Mouse (Mus musculus): ENCODE measurements around the gene C1qtnf1. TPM values are rescaled to one million over a fixed set of nuclear protein-coding genes. Genes with fewer than 3 reads are reported as not detected.

The C1qtnf1 gene
- polyA plus RNA-seq, 1 experiment from 2014 or later, result 8.2 TPM

DNA sequence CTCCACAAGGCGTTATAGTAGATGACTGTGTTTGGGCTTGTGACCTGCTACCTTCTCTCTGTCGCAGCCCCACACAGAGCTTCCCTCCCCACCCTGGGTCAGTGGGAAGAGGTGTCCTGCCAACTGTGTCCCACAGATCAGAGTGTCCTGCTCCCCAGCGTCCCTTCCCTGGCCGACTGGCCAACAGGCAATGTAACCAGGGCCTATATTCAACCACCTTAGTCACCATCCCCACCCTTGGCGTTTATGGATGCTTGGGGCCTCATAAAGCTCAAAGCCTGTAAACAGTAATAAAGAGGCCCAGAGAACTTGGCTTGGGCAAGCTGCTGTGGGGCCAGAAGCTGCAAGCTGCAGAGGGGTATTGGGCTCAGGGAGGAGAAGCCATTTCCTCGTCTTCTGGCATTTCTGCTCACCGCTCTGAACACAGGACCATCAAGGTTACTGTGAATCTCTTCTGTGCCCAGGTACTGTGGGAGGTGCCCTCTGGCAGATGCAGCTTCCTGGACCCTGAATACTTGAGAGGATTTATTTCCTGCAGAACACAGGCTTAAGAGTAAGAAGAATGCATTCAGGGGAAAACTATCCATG lies 47.6 kb downstream of the C1qtnf1 start:
- ATAC-seq (ENCODE audit: low read depth), result no peak
- no peak overlapping the region for H3K4me2 ChIP-seq (ENCODE audit: low read depth, low read length)
- 88% methylated on average over 7 of the region's 7 CpGs for whole genome bisulfite sequencing
- H3K9me3 ChIP-seq (ENCODE audit: control insufficient read depth, low read length), result no peaks in the 10 kb centered on the region
- no peak overlapping the region for H3K9ac ChIP-seq (ENCODE audit: low read length)
- peaks cover 8% of the 10 kb centered on the region for H3K4me1 ChIP-seq (replicated peaks; ENCODE audit: control insufficient read depth, insufficient read depth, low read length)
- H3K27ac ChIP-seq (ENCODE audit: low read length), result no peak overlapping the region
- H3K36me3 ChIP-seq (ENCODE audit: control insufficient read depth, insufficient read depth, low read length), result no peaks in the 10 kb centered on the region; the same call in 1 of the 2 replicates
- H3K4me3 ChIP-seq (ENCODE audit: low read length), result no peak overlapping the region
- no peaks in the 10 kb centered on the region for H3K27me3 ChIP-seq (ENCODE audit: control insufficient read depth, insufficient read depth, low read depth, low read length)

DNA sequence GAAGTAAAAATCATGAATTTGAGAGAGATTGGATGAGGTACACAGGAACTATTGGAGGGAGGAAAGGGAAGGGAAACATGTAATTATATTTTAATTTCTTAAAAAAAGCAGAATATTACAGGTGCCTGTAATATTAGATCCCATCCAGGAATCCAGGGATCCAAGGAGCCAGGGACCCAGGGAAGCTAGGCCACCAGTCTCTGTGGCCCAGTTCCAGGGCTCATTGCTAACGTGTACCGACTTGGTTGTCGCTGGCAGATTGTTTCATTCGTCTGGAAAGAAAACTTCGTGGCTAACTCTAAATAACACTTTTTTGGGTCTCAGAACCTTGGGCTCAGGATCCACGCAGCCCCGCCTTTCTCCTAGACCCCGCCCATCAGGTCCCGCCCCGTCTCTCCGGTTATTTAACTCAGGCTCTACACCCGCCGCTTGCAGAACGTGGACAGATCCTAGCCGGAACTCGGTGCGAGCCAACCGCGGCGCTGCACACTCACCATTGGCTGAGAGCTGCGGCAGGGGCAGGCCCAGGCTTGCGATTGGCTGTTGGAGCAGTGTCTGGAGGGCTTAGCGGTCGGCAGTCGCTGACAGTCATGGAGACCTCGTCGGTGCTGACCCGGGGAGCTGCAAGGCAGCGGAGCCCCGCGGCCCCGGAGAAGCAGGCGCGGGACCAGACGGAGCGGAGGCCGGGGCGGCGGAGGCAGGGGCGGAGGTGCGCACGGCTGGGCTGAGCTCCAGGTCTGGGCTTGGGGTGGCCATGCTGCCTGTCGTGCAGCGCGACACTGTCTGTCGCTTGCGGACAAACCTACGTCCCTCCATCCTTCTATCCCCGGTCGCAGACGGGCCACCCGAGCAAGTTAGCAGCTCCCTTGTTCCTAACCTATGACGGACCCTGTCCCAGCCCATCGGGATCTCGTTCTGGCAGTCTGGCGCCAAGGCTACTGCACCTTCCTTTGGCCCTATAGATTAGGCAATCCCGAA lies 48.7 kb downstream of the C1qtnf1 start, which contains the start of gene Engase:
Engase (plus strand) TSS at position 434 of the 978 bp plus-strand sequence.
- H3K9me3 ChIP-seq (ENCODE audit: control insufficient read depth, low read length), result no peaks in the 10 kb centered on the region
- peak within 1 kb of the TSS; percentile 87 for H3K9ac ChIP-seq (ENCODE audit: low read length)
- no peak within 1 kb of the TSS for H3K27ac ChIP-seq (ENCODE audit: low read length)
- H3K36me3 ChIP-seq (ENCODE audit: control insufficient read depth, insufficient read depth, low read length), result no peaks in the 10 kb centered on the region; the same call in 1 of the 2 replicates
- H3K4me2 ChIP-seq (ENCODE audit: low read depth, low read length), result peak within 1 kb of the TSS; percentile 94
- H3K4me3 ChIP-seq (ENCODE audit: low read length), result peak within 1 kb of the TSS; percentile 82
- no peaks in the 10 kb centered on the region for H3K27me3 ChIP-seq (ENCODE audit: control insufficient read depth, insufficient read depth, low read depth, low read length)
- peaks cover 8% of the 10 kb centered on the region for H3K4me1 ChIP-seq (replicated peaks; ENCODE audit: control insufficient read depth, insufficient read depth, low read length)
- peak; percentile 100 for ATAC-seq (ENCODE audit: low read depth)
- 1% methylated on average over 47 of the region's 57 CpGs for WGBS

DNA sequence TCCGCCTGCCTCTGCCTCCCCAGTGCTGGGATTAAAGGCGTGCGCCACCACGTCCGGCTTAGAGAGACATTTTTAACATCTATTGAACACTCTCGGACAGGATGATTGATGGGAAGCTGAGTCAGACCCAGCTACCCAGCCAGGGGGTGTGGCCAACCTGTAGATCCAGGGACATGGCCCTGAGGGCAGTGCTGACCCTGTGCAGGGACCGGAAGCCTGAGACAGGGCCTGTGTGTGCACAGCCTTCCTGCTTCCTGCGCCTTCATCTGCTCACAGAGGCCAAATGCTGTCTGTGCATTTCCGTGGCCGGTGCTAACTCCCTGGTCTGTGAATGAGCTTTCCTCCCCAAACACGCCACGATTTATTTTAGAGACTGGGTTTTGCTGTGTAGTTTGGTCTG lies 51.8 kb downstream of the C1qtnf1 start:
- H3K4me3 ChIP-seq (ENCODE audit: low read length), result no peak overlapping the region
- 0 out of 2 replicates have a peak, but pooled peaks have one; percentile 15 for ATAC-seq (ENCODE audit: low read depth)
- 0 out of 2 replicates have a peak overlapping the region, but pooled peaks have one; percentile 17 for H3K27ac ChIP-seq (ENCODE audit: low read length)
- no peak overlapping the region for H3K4me2 ChIP-seq (ENCODE audit: low read depth, low read length)
- H3K9ac ChIP-seq (ENCODE audit: low read length), result no peak overlapping the region
- no peaks in the 10 kb centered on the region; the same call in none of the 2 replicates for H3K36me3 ChIP-seq (ENCODE audit: control insufficient read depth, insufficient read depth, low read length)
- H3K9me3 ChIP-seq (ENCODE audit: control insufficient read depth, low read length), result no peaks in the 10 kb centered on the region
- H3K27me3 ChIP-seq (ENCODE audit: control insufficient read depth, insufficient read depth, low read depth, low read length), result no peaks in the 10 kb centered on the region
- WGBS, result 67% methylated on average over 12 of the region's 12 CpGs
- H3K4me1 ChIP-seq (replicated peaks; ENCODE audit: control insufficient read depth, insufficient read depth, low read length), result peaks cover 8% of the 10 kb centered on the region

DNA sequence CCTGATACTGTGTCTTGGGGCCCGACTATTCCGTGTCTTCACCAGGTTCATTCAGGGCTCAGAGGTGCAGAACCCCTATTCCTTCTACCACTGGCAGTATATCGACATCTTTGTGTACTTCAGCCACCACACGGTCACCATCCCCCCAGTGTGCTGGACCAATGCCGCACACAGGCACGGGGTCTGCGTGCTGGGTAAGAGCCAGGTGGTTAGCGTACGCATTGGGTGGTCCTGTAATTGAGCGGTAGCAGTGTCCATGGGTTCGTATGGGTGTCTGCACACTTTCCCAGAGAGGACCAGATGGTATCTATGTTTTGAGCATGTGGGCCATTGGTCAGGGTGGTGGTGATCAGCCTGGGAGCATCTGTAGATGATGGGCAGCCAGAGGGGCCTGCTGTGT lies 53.2 kb downstream of the C1qtnf1 start:
- Histone ChIP-seq H3K4me2 (ENCODE audit: low read depth, low read length) (no peak overlapping the region), H3K27ac (ENCODE audit: low read length) (no peak overlapping the region), H3K9ac (ENCODE audit: low read length) (no peak overlapping the region), H3K4me1 (replicated peaks; ENCODE audit: control insufficient read depth, insufficient read depth, low read length) (peaks cover 8% of the 10 kb centered on the region), H3K9me3 (ENCODE audit: control insufficient read depth, low read length) (no peaks in the 10 kb centered on the region), H3K27me3 (ENCODE audit: control insufficient read depth, insufficient read depth, low read depth, low read length) (no peaks in the 10 kb centered on the region), H3K36me3 (ENCODE audit: control insufficient read depth, insufficient read depth, low read length) (no peaks in the 10 kb centered on the region; the same call in none of the 2 replicates), H3K4me3 (ENCODE audit: low read length) (no peak overlapping the region)
- no peak for ATAC-seq (ENCODE audit: low read depth)
- 94% methylated on average over 11 of the region's 11 CpGs for WGBS

DNA sequence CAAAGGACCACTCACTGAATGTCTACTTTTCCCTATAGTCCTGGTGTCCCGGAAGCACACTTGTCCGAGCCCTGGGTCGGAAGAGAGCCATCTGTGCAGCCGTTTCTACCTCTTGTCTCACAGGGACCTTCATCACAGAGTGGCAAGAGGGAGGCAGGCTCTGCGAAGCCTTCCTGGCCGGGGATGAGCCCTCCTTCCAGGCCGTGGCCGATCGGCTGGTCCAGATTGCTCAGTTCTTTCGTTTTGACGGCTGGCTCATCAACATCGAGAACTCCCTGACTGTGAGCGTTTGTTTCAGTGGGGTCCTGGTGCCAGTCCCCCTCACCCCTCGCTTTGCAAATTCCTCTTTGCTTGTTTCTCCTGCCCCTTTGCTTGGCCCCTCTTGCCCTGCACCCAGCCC lies 53.7 kb downstream of the C1qtnf1 start:
- no peak overlapping the region for H3K4me2 ChIP-seq (ENCODE audit: low read depth, low read length)
- no peak overlapping the region for H3K9ac ChIP-seq (ENCODE audit: low read length)
- no peaks in the 10 kb centered on the region; the same call in none of the 2 replicates for H3K36me3 ChIP-seq (ENCODE audit: control insufficient read depth, insufficient read depth, low read length)
- H3K4me1 ChIP-seq (replicated peaks; ENCODE audit: control insufficient read depth, insufficient read depth, low read length), result peaks cover 8% of the 10 kb centered on the region
- WGBS, result 79% methylated on average over 14 of the region's 14 CpGs
- no peak overlapping the region for H3K4me3 ChIP-seq (ENCODE audit: low read length)
- no peaks in the 10 kb centered on the region for H3K9me3 ChIP-seq (ENCODE audit: control insufficient read depth, low read length)
- no peak overlapping the region for H3K27ac ChIP-seq (ENCODE audit: low read length)
- no peak for ATAC-seq (ENCODE audit: low read depth)
- no peaks in the 10 kb centered on the region for H3K27me3 ChIP-seq (ENCODE audit: control insufficient read depth, insufficient read depth, low read depth, low read length)

DNA sequence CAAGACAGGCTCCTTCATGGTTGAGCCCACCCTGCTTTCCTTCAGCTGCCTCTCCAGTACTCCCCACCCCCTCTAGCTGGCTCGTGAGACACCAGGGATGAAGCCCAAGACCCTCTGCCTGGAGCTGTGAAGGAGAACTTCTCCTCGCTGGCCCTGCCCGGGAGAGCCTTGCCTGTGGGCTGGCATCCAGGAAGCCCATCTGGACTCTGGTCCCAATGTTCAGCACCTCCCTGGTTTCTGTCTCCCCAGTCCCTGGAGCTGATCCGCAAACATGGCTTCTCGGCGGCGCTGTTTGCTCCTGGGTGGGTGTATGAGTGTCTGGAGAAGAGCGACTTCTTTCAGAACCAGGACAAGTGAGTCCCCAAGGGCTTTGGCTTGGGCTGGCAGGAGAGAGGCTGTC lies 56.2 kb downstream of the C1qtnf1 start:
- Histone ChIP-seq H3K36me3 (ENCODE audit: control insufficient read depth, insufficient read depth, low read length) (peaks cover 7% of the 10 kb centered on the region), H3K9ac (ENCODE audit: low read length) (no peak overlapping the region), H3K4me1 (replicated peaks; ENCODE audit: control insufficient read depth, insufficient read depth, low read length) (no peaks in the 10 kb centered on the region), H3K9me3 (ENCODE audit: control insufficient read depth, low read length) (no peaks in the 10 kb centered on the region), H3K27me3 (ENCODE audit: control insufficient read depth, insufficient read depth, low read depth, low read length) (no peaks in the 10 kb centered on the region), H3K4me2 (ENCODE audit: low read depth, low read length) (no peak overlapping the region), H3K27ac (ENCODE audit: low read length) (no peak overlapping the region), H3K4me3 (ENCODE audit: low read length) (no peak overlapping the region)
- no peak for ATAC-seq (ENCODE audit: low read depth)
- WGBS, result 83% methylated on average over 8 of the region's 8 CpGs

DNA sequence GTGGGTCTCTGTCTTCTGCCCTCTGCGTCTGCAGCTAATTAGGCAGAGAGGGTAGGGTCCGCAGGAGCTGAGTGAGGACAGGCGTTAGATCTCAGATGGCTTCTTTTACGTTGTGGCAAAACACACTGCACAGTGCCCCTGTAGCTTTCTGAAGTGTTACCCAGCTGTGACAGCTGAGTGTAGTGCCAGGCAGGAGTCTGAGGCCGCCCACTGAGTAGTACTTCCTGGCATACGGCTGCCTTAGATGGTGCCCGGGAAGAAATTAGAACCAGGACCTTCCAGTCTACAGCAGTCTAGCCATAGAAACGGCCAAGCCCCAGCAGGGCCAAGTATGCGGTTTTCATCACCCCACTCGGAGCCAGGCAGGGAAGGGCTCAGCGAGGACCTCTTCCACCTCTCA lies 57.3 kb downstream of the C1qtnf1 start:
- H3K4me1 ChIP-seq (replicated peaks; ENCODE audit: control insufficient read depth, insufficient read depth, low read length), result no peaks in the 10 kb centered on the region
- 68% methylated on average over 11 of the region's 11 CpGs for WGBS
- H3K27ac ChIP-seq (ENCODE audit: low read length), result no peak overlapping the region
- no peak overlapping the region for H3K4me2 ChIP-seq (ENCODE audit: low read depth, low read length)
- H3K27me3 ChIP-seq (ENCODE audit: control insufficient read depth, insufficient read depth, low read depth, low read length), result no peaks in the 10 kb centered on the region
- no peak overlapping the region for H3K4me3 ChIP-seq (ENCODE audit: low read length)
- ATAC-seq (ENCODE audit: low read depth), result no peak
- no peaks in the 10 kb centered on the region for H3K9me3 ChIP-seq (ENCODE audit: control insufficient read depth, low read length)
- no peak overlapping the region for H3K9ac ChIP-seq (ENCODE audit: low read length)
- H3K36me3 ChIP-seq (ENCODE audit: control insufficient read depth, insufficient read depth, low read length), result peaks cover 7% of the 10 kb centered on the region; the same call in 1 of the 2 replicates

DNA sequence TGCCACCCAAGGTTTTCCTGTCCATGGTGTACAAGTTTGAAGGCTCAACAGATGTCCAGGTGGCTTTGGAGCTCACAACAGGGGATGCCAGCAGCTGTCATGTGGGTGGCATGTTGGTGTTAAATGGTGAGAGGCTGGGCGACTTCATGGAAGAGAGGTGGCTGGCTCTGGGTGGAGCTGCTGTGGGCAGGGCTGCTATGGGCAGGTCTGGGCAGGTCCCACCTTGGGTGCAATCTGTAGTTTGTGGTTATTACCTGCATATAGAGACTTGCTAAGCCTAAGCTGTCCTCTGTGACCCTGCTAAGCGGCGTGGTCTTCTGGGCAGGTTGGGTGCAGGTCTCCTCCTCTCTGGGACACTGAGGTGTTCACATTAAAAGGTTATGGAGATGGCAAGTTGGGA lies 57.8 kb downstream of the C1qtnf1 start:
- 87% methylated on average over 3 of the region's 3 CpGs for WGBS
- H3K27me3 ChIP-seq (ENCODE audit: control insufficient read depth, insufficient read depth, low read depth, low read length), result no peaks in the 10 kb centered on the region
- H3K4me3 ChIP-seq (ENCODE audit: low read length), result no peak overlapping the region
- no peaks in the 10 kb centered on the region for H3K9me3 ChIP-seq (ENCODE audit: control insufficient read depth, low read length)
- H3K36me3 ChIP-seq (ENCODE audit: control insufficient read depth, insufficient read depth, low read length), result peaks cover 7% of the 10 kb centered on the region; the same call in 1 of the 2 replicates
- H3K4me2 ChIP-seq (ENCODE audit: low read depth, low read length), result no peak overlapping the region
- no peak for ATAC-seq (ENCODE audit: low read depth)
- H3K9ac ChIP-seq (ENCODE audit: low read length), result no peak overlapping the region
- H3K4me1 ChIP-seq (replicated peaks; ENCODE audit: control insufficient read depth, insufficient read depth, low read length), result 0 out of 2 replicates have a peak, but pooled peaks cover 2% of the 10 kb centered on the region
- no peak overlapping the region for H3K27ac ChIP-seq (ENCODE audit: low read length)

DNA sequence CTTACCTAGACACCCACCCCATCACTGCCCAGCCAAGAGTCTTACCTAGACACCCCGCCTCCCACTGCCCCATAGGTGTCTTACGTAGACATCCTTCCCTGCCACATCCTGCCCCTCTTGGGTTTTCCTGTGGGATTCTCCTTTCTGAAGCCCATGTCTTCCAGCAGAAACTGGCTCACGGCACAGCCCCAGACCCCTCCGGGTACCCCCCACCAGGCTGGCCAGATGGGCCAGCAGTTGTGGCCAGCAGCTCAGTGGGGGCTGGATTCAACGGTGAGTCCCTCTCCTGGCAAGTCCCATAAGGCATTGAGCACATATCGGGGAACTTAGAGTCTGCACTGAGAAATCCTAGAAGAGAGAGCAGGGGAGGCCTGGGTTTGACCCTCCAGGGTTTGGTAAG lies 58.3 kb downstream of the C1qtnf1 start:
- WGBS, result 79% methylated on average over 6 of the region's 6 CpGs
- no peak for ATAC-seq (ENCODE audit: low read depth)
- Histone ChIP-seq H3K4me3 (ENCODE audit: low read length) (no peak overlapping the region), H3K4me2 (ENCODE audit: low read depth, low read length) (no peak overlapping the region), H3K27ac (ENCODE audit: low read length) (no peak overlapping the region), H3K9me3 (ENCODE audit: control insufficient read depth, low read length) (no peaks in the 10 kb centered on the region), H3K9ac (ENCODE audit: low read length) (no peak overlapping the region), H3K4me1 (replicated peaks; ENCODE audit: control insufficient read depth, insufficient read depth, low read length) (0 out of 2 replicates have a peak, but pooled peaks cover 2% of the 10 kb centered on the region), H3K27me3 (ENCODE audit: control insufficient read depth, insufficient read depth, low read depth, low read length) (no peaks in the 10 kb centered on the region), H3K36me3 (ENCODE audit: control insufficient read depth, insufficient read depth, low read length) (peaks cover 7% of the 10 kb centered on the region; the same call in 1 of the 2 replicates)

Measured in lung, embryonic 16.5 days (tissue).